Mouse (Mus musculus) heart, adult 11 months (tissue): Measurements from ENCODE around the gene Cacna1c.

ENCODE experiments used
- DNase-seq: peaks from one replicate; pipeline ENCODE4 v3.0.0; 2022

Gene Cacna1c

GRCm38 (mm10) chr6:118735145-118735544 is 461.1 kb downstream of the Cacna1c start:
- DNase-seq: no peak

- DNase-seq: no peak
Measured at GRCm38 (mm10) chr6:118731937-118732336, 464.3 kb downstream of the Cacna1c start.

- no peak for DNase-seq
Measured at GRCm38 (mm10) chr6:118724908-118725307, 471.3 kb downstream of the Cacna1c start.

GRCm38 (mm10) chr6:118724388-118724787 is 471.8 kb downstream of the Cacna1c start:
- DNase-seq: no peak

- DNase-seq: no peak
Measured at GRCm38 (mm10) chr6:118722336-118722735, 473.9 kb downstream of the Cacna1c start.

GRCm38 (mm10) chr6:118719486-118719885 is 476.7 kb downstream of the Cacna1c start:
- DNase-seq: no peak

GRCm38 (mm10) chr6:118713286-118713685 is 482.9 kb downstream of the Cacna1c start:
- no peak for DNase-seq

GRCm38 (mm10) chr6:118711677-118712322 is 484.4 kb downstream of the Cacna1c start:
- no peak for DNase-seq

GRCm38 (mm10) chr6:118707066-118707465 is 489.2 kb downstream of the Cacna1c start:
- no peak for DNase-seq

GRCm38 (mm10) chr6:118705840-118706239 is 490.4 kb downstream of the Cacna1c start:
- DNase-seq: no peak

- no peak for DNase-seq
Measured at GRCm38 (mm10) chr6:118694626-118695025, 501.6 kb downstream of the Cacna1c start.

- DNase-seq: peak; percentile 91
Measured at GRCm38 (mm10) chr6:118689447-118689846, 506.8 kb downstream of the Cacna1c start.

GRCm38 (mm10) chr6:118688856-118689255 is 507.4 kb downstream of the Cacna1c start:
- DNase-seq: peak; percentile 96

- no peak for DNase-seq
Measured at GRCm38 (mm10) chr6:118680814-118681213, 515.4 kb downstream of the Cacna1c start.

- no peak for DNase-seq
Measured at GRCm38 (mm10) chr6:118678031-118678430, 518.2 kb downstream of the Cacna1c start.

- DNase-seq: no peak
Measured at GRCm38 (mm10) chr6:118677306-118677705, 518.9 kb downstream of the Cacna1c start.

- no peak for DNase-seq
Measured at GRCm38 (mm10) chr6:118674781-118675180, 521.4 kb downstream of the Cacna1c start.

- no peak for DNase-seq
Measured at GRCm38 (mm10) chr6:118673974-118674695, 522.1 kb downstream of the Cacna1c start.

- DNase-seq: no peak
Measured at GRCm38 (mm10) chr6:118653331-118653730, 542.9 kb downstream of the Cacna1c start.

- no peak for DNase-seq
Measured at GRCm38 (mm10) chr6:118649121-118649783, 547.0 kb downstream of the Cacna1c start.

- DNase-seq: peak; percentile 91
Measured at GRCm38 (mm10) chr6:118646265-118647061, 549.8 kb downstream of the Cacna1c start.

GRCm38 (mm10) chr6:118644866-118645265 is 551.4 kb downstream of the Cacna1c start:
- peak; percentile 94 for DNase-seq

- DNase-seq: no peak
Measured at GRCm38 (mm10) chr6:118643541-118643940, 552.7 kb downstream of the Cacna1c start.
